Mouse (Mus musculus): ENCODE measurements around the gene Kat2a.

Kat2a gene

DNA sequence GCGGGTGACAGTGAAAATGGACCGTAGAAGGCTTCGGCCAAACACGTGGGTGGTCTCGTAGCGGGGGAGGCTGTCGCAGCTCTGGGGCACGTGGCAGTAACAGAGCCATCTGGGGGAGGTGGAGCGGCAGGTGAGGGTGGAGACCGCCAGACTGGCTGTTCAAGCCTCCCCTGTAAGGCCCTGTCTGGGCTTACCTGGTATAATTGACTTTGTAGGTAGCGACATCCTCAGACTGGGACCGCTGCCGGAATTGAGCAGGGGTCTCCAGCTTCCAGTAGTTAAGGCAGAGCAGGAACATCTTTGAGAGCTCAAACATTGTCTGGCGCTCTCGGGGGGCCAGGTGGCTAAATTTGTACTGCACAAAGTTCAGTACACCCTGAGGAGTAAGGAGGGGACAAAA lies 1.7 kb downstream of the Kat2a start:
- no peak for DNase-seq (ENCODE audit: low read depth)

DNA sequence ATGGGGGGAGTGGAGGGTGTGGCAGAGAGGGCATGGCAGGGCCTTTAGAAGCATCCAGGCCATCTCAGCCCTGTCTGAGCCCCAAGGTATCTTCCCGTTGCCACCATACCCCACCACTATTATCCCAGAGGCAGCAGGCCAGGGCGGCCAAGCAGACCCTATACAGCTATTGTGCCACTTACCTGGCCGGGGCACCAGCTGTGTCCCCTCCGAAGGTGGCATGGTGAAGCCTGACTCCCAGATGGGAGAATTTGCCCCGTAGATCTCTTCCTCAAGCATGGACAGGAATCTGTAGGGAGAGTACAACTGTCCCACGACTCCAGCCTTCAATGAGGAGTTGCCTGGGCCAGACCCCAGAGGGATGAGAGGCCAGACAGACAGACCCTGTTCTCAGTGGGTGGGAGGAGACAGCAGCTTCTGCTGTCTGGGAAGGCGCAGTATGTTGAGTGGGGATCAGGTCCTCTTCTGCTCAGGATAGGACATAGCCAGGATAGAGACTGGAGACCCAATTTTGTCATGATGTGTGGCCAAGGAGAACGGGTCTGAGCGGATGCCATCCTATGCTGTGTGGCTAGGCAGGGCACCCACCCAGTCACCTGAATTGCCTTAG lies 3.0 kb downstream of the Kat2a start:
- no peak for DNase-seq (ENCODE audit: low read depth)

DNA sequence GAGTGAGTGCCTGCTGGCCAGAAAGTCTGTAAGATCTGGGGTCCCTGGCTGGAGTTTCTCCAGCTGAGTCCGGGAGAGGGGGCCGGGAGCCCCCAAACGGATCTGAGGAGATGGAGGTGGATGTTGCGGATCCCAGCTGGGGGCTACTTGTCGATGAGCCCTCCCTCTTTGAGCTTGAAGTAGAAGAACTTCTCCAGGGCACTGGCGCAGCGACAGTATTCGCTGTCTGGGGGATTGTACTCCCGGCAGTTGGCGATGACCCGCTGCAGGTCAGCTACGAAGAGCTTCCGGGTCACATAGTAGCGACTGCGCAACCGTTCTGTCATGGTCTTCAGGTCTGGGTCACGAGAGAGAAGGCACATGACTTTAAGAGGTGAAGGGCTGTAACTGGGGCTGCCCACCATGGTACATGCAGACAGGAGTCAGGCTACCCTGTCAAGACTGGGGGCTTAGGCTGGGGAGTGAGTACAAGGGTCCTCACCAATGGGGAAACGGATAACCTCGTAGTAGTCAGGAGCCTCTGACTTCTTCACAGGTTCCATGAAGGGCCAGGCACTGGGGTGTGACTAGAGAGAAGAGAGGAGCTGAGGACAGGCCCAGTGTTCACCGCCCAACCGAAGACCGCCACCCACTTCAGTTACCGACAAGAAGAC lies 7.0 kb downstream of the Kat2a start:
- DNase-seq (ENCODE audit: low read depth), result no peak

DNA sequence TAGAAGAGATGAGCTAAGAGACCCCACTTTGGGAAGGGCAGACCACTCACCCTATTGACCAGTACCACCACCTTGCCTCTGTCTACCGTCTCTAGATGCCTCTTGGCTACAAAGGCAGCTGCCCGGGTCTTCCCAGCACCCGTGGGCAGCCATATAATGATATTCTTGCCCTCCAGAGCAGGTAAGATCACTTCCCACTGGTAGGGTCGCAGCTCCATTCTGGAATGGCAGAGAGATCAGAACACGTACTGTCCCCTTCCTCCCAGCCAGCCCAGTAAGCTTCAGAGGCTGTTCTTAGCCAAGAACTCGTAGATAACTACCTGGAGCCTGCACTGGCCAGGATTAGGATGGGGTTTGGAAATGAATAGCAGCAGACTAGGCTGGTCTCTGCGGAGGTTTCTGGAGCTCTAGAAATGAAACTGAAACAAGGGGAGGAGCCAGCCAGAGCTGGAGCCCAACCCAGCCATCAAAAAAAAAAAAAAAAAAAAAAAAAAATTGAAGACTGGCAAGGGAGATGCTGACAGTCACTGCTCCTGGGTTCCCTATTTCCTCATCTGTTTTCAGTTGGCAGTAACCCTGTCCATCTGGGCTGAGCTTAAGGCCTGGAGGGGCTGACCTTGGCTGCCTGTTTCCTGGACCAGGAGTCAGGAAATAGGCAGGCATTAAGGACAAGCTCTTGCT lies 8.3 kb downstream of the Kat2a start, which contains the start of gene Dhx58:
Gene Dhx58, minus strand, starts transcription at position 421 of the 681 bp plus-strand sequence.
- DNase-seq (ENCODE audit: low read depth), result peak; percentile 51

DNA sequence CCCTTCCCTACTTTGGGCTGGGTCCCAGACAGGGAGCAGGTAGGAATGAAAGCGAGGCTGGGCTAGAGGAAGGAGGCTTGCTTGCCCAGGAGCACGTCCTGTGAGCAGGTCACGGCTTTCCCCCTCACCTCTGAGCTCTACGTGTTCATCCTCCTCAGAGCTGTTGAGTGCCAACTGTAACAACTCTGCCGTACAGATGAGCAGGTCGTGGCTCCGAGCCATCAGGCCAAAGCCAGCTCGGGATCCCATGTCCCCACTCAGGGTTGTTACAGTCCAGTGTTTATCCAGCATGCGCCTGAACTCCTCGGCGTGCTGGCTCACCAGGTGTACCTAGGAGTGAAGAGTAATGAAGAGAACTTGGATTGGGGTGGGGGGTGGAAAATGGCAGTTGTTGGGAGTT lies 8.9 kb downstream of the Kat2a start:
- DNase-seq (ENCODE audit: low read depth), result no peak

DNA sequence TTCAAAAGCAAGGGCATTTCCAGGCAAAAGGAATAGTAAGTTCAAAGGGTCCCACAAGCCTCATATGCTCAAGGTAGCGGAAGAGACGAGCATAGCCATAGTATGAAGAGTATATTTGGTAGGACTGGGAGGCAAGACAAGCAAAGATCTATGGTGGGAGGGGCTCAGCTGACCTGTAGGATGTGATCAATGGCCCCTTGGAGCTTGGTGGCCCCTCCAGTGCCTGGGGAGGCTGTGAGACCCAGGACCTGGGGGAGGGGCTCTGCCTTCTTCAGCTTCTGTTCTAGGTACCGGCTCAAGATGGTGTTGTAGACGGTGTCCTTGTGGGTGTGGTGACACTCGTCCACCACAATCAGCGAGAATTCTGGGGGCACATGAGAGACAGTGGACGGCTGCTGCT lies 9.4 kb downstream of the Kat2a start:
- no peak for DNase-seq (ENCODE audit: low read depth)

DNA sequence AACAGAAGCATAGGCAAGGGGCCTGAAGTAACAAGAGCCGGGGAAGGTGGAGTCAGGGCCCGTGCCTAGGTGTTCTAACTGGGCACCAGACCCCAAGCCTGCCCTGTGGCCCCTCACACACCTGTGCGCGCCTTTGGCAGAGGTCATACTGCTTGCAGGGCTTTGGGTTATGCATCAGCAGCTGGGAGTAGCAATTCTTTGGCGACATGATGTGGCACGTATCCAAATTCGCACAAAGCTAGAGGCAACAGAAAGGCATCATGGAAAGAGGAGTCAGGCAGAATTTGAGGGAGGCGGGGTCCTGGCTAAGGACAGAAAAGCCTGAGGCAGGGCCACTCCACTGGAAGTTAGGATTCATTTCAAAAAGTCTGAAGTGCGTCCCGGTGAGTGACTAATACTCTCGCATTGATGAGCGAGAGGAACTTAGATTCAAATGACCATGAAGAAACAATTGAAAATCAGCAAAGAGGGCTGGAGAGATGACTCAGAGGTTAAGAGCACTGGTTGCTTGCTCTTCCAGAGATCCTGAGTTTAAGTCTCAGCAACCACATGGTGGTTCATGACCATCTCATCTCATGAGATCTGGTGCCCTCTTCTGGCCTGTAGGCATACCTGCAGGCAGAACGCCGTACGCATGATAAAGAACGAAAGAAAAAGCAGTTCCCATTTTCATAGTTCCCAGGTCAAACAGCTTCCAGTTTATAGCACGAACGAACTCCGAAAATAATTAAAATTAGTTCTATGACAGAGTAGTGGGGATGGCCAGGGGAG lies 10.0 kb downstream of the Kat2a start:
- peak; percentile 67 for DNase-seq (ENCODE audit: low read depth)

DNA sequence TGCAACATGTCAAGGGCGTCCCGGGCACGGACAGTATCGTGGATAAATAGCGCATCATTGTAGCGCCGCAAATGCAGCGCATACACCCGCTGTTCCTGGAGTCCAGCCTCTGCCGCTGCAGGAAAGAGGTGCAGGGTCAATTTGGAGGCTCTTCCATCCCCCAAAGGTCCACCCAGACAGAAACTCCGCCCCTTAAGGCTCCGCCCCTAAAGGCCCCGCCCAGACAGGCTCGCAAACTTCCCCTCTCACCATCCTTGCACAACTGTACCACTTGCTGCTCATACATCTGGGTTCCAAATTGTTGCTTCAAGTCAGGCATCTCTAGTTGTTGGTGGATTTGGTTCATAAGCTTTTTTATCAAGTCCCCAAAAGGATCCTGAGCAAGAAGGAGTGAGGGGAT lies 11.0 kb downstream of the Kat2a start:
- no peak for DNase-seq (ENCODE audit: low read depth)

DNA sequence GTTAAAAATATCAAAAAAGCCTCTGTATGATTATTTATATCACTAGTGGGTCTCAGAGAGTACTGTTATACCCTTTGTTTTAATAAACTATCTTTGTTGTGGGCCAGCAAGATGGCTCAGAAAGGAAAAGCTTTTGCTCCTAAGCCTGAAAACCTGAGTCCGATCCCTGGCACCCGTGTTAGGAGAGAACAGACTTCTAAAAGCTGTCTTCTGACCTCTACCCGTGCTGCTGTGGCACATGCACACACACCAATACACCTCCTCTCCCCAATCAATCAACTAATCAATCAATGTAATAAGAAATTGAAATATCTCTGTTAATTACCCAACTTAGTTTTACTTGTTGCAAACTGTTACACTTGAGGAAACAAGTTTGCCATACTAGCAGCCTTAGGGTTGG lies 11.6 kb downstream of the Kat2a start:
- no peak for DNase-seq (ENCODE audit: low read depth)

DNA sequence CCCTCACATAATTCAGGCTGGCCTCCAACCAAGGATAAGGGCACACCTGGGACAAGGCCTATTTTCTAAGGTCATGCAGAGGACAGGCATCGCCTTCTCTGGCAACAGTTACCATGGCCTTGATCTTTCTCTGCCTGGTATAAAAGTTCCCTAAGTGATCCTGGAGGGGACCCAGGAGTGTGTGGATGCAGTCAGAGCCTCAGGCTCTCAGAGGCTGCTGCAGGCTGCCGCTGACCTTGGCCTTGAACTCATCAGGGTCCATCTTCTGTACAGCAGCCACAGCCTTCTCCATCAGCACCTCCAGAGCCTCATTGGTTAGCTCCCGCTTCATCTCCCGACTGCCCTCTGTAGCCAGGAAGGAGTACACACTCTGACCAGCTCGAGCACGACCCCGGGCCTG lies 14.3 kb downstream of the Kat2a start:
- no peak for DNase-seq (ENCODE audit: low read depth)

DNA sequence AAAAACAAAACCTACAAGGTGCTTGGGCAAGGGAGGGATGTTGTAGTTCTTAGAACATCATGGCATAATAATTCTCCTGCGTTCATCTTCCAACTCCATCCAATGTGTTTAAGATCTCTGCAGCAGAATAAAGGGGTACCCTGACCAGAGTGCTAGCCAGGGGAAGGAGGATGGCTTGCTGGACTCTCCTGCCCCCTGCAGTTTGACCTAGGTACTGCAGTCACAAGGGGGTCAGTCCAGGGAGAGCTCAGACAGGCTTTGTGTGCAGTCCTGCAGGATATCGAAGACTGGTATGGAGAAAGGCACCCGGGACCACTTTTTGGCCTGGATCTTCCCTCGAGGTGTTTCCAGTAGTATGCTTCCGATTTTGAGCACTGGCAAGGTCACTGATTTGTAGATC lies 17.3 kb downstream of the Kat2a start:
- DNase-seq (ENCODE audit: low read depth), result no peak

DNA sequence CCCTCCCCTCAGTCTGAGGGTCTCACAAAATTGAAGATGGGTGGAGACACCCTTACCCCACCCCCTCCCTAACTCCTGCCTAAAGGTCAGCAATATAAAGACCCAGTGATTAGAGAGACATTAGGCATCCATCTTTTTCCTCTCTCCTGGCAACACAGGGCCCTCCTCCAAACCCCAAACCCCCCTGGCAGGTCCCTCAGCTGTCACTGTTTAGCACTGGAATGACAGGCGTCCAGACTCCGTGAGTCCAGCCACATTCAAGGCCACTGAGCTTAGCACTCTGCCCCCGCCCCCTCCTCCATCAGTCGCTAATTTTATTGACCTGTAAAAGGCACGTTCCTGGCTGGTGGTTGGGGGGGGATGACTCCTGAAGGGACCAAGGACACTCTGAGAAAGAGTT lies 19.1 kb downstream of the Kat2a start:
- DNase-seq (ENCODE audit: low read depth), result no peak

DNA sequence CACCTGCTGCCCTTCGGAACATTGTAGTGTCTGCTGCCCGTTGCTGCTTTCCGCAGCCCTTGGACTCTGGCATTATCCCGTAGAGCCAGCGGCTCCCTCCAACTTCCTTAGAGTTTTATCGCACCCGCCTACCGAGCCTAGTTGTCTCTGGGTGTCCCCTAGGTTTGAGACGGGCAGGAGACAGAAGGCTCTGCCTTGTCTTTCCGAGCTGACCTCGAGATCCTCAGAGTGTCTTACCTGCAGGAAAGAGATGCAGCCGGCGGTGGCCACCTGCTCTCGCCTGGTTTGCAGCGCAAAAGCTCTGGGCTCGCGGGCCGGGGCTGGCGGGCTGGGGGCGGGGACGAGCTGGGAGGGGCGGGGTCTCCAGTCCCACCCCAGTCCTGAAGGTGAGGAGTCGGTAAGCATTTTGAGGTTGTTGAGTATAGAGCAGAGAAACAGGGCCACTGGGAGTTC lies 20.1 kb downstream of the Kat2a start, which contains the start of gene Zfp385c:
Gene Zfp385c, minus strand, starts transcription at position 292 of the 453 bp plus-strand sequence.
- DNase-seq (ENCODE audit: low read depth), result no peak

DNA sequence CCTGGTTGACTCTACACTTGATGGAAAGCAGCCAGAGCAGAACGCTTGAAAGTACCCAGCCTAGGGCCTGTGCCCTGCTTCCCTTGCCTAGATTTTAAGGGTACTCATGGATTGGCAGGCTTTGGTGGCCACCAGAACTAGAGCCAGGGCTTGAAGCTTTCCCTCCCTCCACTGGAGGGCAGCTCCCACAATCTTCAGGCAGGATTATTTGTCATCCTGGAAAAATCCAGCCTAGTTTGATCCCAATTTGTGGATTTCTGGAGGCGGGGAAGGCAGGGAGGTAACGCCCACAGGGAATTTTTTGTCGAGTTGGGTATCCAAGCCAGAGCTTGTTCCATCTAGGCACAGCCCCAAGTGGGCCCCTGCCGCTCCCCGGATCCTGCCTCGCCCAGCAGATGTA lies 21.9 kb downstream of the Kat2a start:
- no peak for DNase-seq (ENCODE audit: low read depth)

DNA sequence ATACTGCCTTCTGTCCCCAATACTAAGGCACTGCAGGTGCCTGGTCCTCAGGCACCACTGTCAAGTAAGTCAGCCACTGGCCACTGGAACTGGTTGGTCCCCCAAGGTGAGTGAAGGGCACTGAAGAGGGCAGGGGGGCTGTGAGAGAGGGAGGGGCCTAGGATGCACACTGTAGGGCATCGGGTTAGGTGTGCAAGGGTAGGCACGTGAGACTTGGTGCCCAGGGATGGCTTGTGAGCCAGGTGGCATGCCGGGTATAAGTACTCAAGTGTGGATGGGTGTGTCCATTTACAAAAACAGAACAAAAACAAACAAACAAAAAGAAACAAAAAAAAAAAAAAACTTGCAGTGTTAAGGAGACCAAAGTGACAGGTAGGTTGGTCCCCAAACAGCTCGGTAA lies 23.8 kb downstream of the Kat2a start:
- DNase-seq (ENCODE audit: low read depth), result no peak

DNA sequence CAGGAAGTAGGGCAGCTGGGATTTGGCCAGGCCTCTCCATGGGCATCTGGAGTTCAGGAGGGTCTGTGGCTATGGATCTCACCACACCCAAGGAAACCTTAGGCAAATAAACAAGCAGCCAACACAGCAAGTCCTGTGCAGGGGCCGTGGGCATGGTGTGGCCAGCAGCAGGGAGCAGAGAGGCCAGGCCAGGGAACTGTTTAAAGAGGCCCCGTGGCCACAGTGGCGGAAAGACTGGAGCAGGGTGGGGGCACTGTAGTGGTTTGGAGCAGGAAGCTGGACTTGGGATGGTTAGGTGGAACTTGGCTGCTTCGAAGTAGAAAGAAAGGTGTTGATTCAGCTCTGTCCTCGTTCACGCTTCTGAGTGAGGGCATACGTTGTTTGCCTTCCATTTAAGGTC lies 25.0 kb downstream of the Kat2a start:
- DNase-seq (ENCODE audit: low read depth), result no peak

DNA sequence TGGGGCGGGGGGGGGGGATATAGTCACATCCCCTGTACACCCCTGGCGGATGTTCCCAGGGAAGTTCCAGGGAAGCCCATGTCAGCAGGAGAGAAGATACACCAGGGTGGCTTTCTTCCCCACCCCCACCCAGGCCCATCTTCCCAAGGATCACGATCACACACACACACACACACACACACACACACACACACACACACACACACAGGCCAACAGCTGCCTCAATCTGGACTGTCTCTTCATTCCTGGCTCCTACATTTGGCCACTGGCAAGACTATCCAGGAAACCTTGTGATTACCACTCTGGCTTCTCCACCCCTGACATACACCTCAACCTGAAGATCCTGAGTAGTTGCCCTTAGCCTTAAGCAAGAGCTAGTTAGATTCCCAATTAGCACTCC lies 26.9 kb downstream of the Kat2a start:
- DNase-seq (ENCODE audit: low read depth), result no peak

DNA sequence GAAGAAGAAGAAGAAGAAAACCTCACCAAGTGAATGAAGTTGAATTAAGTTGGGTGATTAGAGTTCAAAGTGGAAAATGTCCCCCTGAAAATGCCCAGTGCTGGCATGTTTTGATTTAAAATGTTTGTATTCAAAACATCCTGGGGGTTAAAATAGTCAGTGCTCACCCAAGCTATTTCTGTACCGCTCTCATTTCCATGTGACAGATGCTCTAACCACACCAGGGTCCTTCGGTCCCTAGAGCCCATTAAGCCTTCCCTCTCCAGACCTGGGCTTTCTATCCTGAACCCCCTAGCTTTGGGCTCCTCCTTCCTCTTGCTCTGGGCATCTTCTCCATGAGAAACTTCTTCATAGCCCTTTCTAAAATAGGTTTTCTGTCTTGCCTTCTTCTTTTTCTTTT lies 28.2 kb downstream of the Kat2a start:
- DNase-seq (ENCODE audit: low read depth), result no peak

DNA sequence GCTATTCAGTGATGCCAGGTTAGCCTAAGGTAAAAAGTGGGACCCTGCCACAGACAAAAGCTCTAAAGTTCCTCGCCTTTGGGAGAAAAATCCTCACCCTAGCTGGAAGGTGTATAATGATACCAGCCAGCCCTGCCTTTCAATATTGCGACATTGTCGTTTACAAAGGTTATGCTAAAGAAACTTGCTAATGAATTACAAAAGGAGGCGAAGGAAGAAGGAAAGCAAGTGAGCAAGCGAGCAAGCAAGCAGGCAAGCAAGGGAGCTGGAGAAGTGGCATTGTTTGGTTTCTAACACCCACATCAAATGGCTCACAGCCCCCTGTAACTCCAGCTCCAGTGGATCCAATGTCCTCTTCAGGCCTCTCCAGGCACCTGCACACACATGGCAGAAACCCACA lies 29.7 kb downstream of the Kat2a start:
- DNase-seq (ENCODE audit: low read depth), result no peak

DNA sequence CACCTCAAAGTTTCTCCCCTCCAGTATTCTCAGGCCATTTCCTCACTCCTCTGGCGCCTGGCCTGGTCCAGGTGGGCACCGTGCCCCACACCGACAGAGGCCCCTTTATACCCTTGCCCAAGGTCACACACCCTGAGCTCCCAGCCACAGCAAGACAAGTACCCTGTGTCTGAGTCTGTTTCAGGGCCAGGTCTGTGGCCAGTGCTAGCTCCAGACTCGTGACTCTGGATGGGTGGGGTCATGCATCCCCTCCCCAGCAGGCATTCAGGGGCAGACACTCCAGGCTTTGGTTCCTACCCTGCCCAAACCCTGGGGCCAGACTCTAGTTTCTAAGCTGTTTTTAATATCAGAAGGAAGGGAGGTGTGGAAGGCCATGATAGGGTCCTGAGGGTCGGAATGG lies 30.4 kb downstream of the Kat2a start:
- no peak for DNase-seq (ENCODE audit: low read depth)

DNA sequence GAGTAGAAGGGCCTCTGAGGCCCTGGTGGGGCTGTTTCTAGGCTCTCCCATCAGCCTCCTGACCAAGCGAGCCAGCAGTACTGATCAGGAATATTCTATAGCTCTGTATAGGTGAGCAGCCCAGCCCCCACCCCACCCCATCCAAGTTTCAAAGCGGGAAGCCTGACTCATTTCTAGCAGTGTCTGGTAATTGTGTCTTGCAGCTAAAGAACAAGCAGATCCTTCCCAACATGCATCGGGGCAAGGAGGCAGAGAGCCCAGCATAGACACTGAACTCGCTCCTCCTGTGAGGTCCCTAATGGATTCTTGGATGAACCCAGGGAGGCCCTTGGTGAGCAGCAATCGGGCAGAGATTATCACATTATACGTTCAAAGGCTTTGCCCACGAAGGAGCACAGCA lies 34.5 kb downstream of the Kat2a start:
- no peak for DNase-seq (ENCODE audit: low read depth)

DNA sequence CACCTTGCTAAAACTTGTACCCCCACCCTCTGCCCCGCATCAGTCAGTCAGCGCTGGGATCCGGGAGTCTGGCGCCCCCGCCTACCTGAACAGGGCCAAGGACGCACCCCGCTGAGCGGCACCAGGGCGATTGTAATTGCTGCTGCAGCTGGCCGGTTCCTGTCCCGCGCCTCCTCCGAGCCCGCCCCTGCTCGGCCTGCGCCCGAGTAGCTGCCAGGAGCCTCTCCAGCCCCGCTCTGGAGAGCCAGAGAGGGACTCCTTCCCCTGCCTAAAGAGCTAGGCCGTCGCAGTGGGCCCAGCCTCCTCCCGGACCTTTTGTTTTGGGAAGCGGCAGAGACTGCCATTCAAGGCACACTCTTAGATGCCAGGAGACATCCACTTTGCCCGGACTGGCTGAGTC lies 39.1 kb downstream of the Kat2a start:
- DNase-seq (ENCODE audit: low read depth), result no peak

DNA sequence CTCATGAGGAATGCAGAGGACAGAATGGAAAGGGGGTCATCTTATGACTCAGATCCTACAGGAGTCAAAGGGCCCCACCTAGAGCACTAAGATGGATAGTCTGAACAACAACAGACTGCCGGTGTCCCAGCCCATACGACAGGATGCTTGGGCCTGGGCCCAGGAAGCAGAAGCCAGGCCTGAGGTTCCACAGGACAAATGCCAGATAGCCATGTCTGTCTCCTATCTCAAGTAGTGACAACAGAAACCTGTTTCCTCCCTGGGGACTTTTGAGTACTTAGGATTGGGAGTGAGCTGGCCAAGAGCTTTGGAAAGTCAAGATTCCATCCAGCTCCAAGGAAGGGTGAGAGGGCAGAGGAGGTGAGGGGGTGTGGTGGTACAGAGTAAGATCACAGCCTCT lies 40.3 kb downstream of the Kat2a start:
- no peak for DNase-seq (ENCODE audit: low read depth)

Data from fibroblast of lung, adult 2 months (primary cell).